Mouse (Mus musculus) kidney, embryonic 16.5 days (tissue): ENCODE data around the gene Dhx35. TPM values are rescaled to one million over a fixed set of nuclear protein-coding genes. Genes with fewer than 3 reads are reported as not detected.
A peak's percentile ranks its signal among the peaks of the same experiment; 100 is the strongest.

Experiments
- ATAC-seq: fragments of 200-750 bp; cut with Nextera tagmentation; 2 replicates; pipeline ENCODE4 v1.8.0; 2017; ENCODE audit warnings: moderate TSS enrichment; ENCODE audit not compliant: low FRiP score, low TSS enrichment
- H3K27ac ChIP-seq: fragments of 300-500 bp; sonication (generic); 2 replicates; pipeline ENCODE4 v1.5.1; 2014; ENCODE audit warnings: low read length
- H3K27me3 ChIP-seq: fragments of 300-500 bp; sonication (generic); 2 replicates; pipeline ENCODE4 v1.6.1; 2014; ENCODE audit warnings: low read length, control low read depth, mixed read lengths; ENCODE audit not compliant: insufficient read depth
- H3K36me3 ChIP-seq: fragments of 300-500 bp; sonication (generic); 2 replicates; pipeline ENCODE4 v1.6.1; 2014; ENCODE audit warnings: low read length, control low read depth, mixed read lengths; ENCODE audit not compliant: insufficient read depth
- H3K4me1 ChIP-seq: fragments of 300-500 bp; sonication (generic); 2 replicates; pipeline ENCODE4 v1.6.1; 2014; ENCODE audit warnings: low read length, control low read depth, mixed read lengths; ENCODE audit not compliant: insufficient read depth
- H3K4me2 ChIP-seq: fragments of 300-500 bp; sonication (generic); replicated peaks from 2 replicates; pipeline ENCODE4 v1.6.1; 2014; ENCODE audit warnings: low read depth, low read length
- H3K4me3 ChIP-seq: fragments of 300-500 bp; sonication (generic); 2 replicates; pipeline ENCODE4 v1.5.1; 2014; ENCODE audit warnings: mild to moderate bottlenecking, low read length
- H3K9ac ChIP-seq: fragments of 300-500 bp; sonication (generic); replicated peaks from 2 replicates; pipeline ENCODE4 v1.6.1; 2014; ENCODE audit warnings: low read length
- H3K9me3 ChIP-seq: fragments of 300-500 bp; sonication (generic); 2 replicates; pipeline ENCODE4 v1.6.1; 2016; ENCODE audit warnings: low read length, control low read depth
- WGBS: fragments of 180-500 bp; shearing (Covaris S2); extraction: QIAGEN DNeasy Blood & Tissue Kit; methylation state at CpG from one replicate; pipeline ENCODE4 v1.1.7; 2014; 5-methylcytosine and 5-hydroxymethylcytosine counted together
- polyA plus RNA-seq: library from polyadenylated mRNA; unstranded; fragments of >200 nt; fragmentation: Nextera tagmentation; extraction: Ambion mirVana; gene quantifications from 2 replicates; pipeline ENCODE4 v1.2.1, GENCODE M21; 2015

The Dhx35 gene
- polyA plus RNA-seq, 1 experiment from 2014 or later = 18.7 TPM

GRCm38 (mm10) chr2:158770126-158770757 is 24.4 kb upstream of the Dhx35 start:
- 0 out of 2 replicates have a peak overlapping the region, but pooled peaks have one; percentile 5 for H3K27ac ChIP-seq
- peak overlapping the region; percentile 55 for H3K9ac ChIP-seq
- H3K4me1 ChIP-seq = peaks cover 56% of the 10 kb centered on the region

DNA sequence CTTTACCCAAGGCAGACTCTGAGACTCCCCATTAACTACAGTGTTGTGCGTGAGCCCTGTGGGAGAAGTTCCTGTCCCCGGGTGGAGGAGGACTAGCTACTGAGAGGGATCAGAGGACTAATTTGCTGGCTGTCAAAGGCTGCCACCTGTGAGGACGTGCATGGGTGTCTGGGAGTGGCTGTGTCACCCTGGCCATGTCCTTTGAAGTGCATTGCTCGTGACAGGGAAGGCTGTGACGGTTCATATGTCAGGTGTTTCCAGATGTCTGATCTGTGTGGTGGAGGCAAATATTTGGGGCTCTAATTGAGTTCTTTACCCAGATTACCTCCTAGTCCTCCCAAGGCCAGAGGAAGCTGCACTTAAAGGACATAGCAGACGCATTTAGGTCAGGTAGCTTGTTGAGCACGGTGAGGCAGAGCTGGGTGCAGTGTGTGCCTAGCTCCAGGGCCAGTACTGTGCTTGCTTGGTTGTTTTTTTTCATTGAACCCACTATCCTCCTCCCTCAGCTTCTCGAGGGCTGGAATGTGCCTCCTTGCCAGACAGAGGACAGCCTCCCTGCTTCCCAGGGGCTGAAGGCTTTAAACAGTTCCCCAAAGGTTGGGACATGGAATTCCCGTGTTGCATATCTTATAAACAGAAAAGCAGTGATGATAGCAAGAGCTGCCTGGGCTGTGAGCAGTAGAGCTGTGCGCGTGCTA is 23.4 kb upstream of the Dhx35 start:
- ATAC-seq = no peak
- Histone ChIP-seq H3K4me2 (peak overlapping the region; percentile 89), H3K27me3 (no peaks in the 10 kb centered on the region), H3K4me3 (peak overlapping the region; percentile 79; the same call in 1 of the 2 replicates), H3K4me1 (peaks cover 56% of the 10 kb centered on the region), H3K36me3 (peaks cover 16% of the 10 kb centered on the region; the same call in 1 of the 2 replicates), H3K9ac (peak overlapping the region; percentile 19; the same call in 1 of the 2 replicates), H3K9me3 (no peaks in the 10 kb centered on the region), H3K27ac (no peak overlapping the region)
- WGBS = 36% methylated on average over 11 of the region's 11 CpGs

More at GRCm38 (mm10) chr2:158770126-158770757, 24.4 kb upstream of the Dhx35 start:
- no peak for ATAC-seq
- 16% methylated on average over 13 of the region's 13 CpGs for WGBS
- H3K4me3 ChIP-seq = peak overlapping the region; percentile 79
- no peaks in the 10 kb centered on the region for H3K9me3 ChIP-seq
- H3K4me2 ChIP-seq = peak overlapping the region; percentile 89
- no peaks in the 10 kb centered on the region for H3K27me3 ChIP-seq
- H3K36me3 ChIP-seq = peaks cover 16% of the 10 kb centered on the region; the same call in 1 of the 2 replicates

DNA sequence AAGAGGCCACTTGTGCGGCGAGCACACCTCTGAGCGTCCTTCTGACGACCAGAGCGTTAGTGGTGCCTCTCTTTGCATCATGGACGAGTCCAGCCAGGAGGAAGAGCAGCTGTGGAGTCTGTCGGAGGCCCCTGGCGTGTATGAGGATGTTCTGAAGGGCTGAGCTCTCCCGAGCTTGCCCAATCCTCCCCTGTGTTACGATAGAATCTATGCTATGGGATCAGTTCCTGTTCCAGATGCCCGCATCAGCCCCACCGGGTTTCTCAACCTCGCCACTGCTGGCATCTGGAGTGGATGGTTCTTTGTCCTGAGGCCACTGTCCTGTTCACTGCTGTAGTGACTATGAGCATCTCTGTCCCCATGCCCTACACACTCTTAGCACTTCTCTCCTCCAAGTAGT is 21.8 kb upstream of the Dhx35 start:
- no peak for ATAC-seq
- Histone ChIP-seq H3K4me3 (no peak overlapping the region), H3K27ac (no peak overlapping the region), H3K36me3 (peaks cover 16% of the 10 kb centered on the region; the same call in 1 of the 2 replicates), H3K27me3 (no peaks in the 10 kb centered on the region), H3K9me3 (no peaks in the 10 kb centered on the region), H3K4me1 (peaks cover 61% of the 10 kb centered on the region), H3K9ac (no peak overlapping the region), H3K4me2 (no peak overlapping the region)
- 76% methylated on average over 13 of the region's 13 CpGs for WGBS

DNA sequence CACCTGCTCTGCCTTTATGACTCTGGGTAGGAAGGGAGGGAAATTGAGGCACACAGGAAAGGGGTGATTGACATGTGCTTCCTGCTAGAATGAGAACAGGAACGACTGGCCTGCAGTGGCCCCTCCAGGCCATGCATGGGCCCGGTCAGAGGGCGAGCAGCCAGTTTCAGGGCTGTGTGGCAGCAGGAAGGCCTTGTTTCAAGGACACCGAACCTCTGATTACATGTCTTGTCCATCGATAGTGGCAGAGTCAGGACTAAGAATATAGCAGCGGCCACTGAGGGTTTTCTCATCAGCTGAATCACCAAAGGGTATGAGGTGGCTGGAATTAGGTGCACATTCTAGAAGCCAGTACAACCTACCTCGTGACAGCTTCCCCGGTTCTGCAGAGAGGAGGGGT is 19.7 kb upstream of the Dhx35 start:
- no peak overlapping the region for H3K9ac ChIP-seq
- H3K9me3 ChIP-seq = no peaks in the 10 kb centered on the region
- no peak overlapping the region for H3K27ac ChIP-seq
- peaks cover 21% of the 10 kb centered on the region for H3K36me3 ChIP-seq
- H3K4me3 ChIP-seq = no peak overlapping the region
- H3K27me3 ChIP-seq = no peaks in the 10 kb centered on the region
- WGBS = 71% methylated on average over 8 of the region's 8 CpGs
- no peak overlapping the region for H3K4me2 ChIP-seq
- peaks cover 49% of the 10 kb centered on the region for H3K4me1 ChIP-seq
- ATAC-seq = no peak

- Histone ChIP-seq H3K27ac (no peak overlapping the region), H3K4me3 (no peak overlapping the region), H3K4me1 (peaks cover 30% of the 10 kb centered on the region), H3K9ac (no peak overlapping the region), H3K27me3 (no peaks in the 10 kb centered on the region), H3K4me2 (no peak overlapping the region), H3K36me3 (peaks cover 38% of the 10 kb centered on the region), H3K9me3 (no peaks in the 10 kb centered on the region)
- ATAC-seq = no peak
- WGBS = 89% methylated on average over 4 of the region's 4 CpGs
Measured at GRCm38 (mm10) chr2:158776716-158777115, 17.9 kb upstream of the Dhx35 start.

- Histone ChIP-seq H3K36me3 (peaks cover 39% of the 10 kb centered on the region), H3K27me3 (no peaks in the 10 kb centered on the region), H3K9ac (no peak overlapping the region), H3K9me3 (no peaks in the 10 kb centered on the region), H3K4me3 (no peak overlapping the region), H3K4me1 (peaks cover 23% of the 10 kb centered on the region), H3K4me2 (no peak overlapping the region), H3K27ac (no peak overlapping the region)
- ATAC-seq = no peak
- WGBS = 77% methylated on average over 6 of the region's 6 CpGs
Measured at GRCm38 (mm10) chr2:158777490-158777889, 17.1 kb upstream of the Dhx35 start.

DNA sequence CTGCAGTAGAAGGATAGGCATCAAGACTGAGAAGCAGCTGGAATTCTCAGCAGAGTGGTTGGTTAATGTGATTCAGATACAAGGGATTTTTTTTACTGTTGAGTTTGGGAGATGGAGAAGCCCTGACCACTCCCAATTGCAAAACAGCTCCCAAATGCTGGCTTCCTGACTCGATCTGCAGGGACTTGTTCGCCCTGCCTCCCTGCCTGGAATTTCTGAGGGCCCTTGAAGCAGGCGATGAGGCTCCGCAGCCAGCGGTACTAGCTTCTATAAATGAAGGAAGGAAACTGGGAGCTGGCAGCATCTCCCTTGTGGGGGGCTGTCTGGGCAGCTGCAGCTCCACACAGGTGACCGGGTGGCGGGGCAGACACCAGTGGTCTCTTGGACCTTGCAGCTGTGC is 16.3 kb upstream of the Dhx35 start:
- no peak for ATAC-seq
- Histone ChIP-seq H3K9me3 (no peaks in the 10 kb centered on the region), H3K9ac (no peak overlapping the region), H3K27ac (no peak overlapping the region), H3K4me2 (no peak overlapping the region), H3K4me3 (no peak overlapping the region), H3K4me1 (peaks cover 20% of the 10 kb centered on the region), H3K27me3 (no peaks in the 10 kb centered on the region), H3K36me3 (peaks cover 40% of the 10 kb centered on the region)
- WGBS = 75% methylated on average over 7 of the region's 7 CpGs

GRCm38 (mm10) chr2:158781126-158781525 is 13.5 kb upstream of the Dhx35 start:
- H3K9ac ChIP-seq = no peak overlapping the region
- H3K4me3 ChIP-seq = no peak overlapping the region
- no peaks in the 10 kb centered on the region for H3K27me3 ChIP-seq
- 90% methylated on average over 7 of the region's 7 CpGs for WGBS
- H3K4me1 ChIP-seq = peaks cover 8% of the 10 kb centered on the region; the same call in 1 of the 2 replicates
- H3K9me3 ChIP-seq = no peaks in the 10 kb centered on the region
- no peak overlapping the region for H3K4me2 ChIP-seq
- H3K36me3 ChIP-seq = peaks cover 46% of the 10 kb centered on the region
- H3K27ac ChIP-seq = no peak overlapping the region
- no peak for ATAC-seq

GRCm38 (mm10) chr2:158786927-158787795 is 7.4 kb upstream of the Dhx35 start:
- Histone ChIP-seq H3K4me2 (no peak overlapping the region), H3K36me3 (peaks cover 29% of the 10 kb centered on the region), H3K4me1 (no peaks in the 10 kb centered on the region), H3K27ac (no peak overlapping the region), H3K4me3 (no peak overlapping the region), H3K9ac (no peak overlapping the region), H3K27me3 (no peaks in the 10 kb centered on the region), H3K9me3 (no peaks in the 10 kb centered on the region)
- ATAC-seq = no peak
- 83% methylated on average over 14 of the region's 14 CpGs for WGBS
